Mouse (Mus musculus) C2C12 (cell line): ENCODE results near the gene Rnf5. TPM values are rescaled to one million over a fixed set of nuclear protein-coding genes. Genes with fewer than 3 reads are reported as not detected.

Experiments
- H3K27me3 ChIP-seq: one replicate; pipeline ENCODE4 v1.6.1; 2011; ENCODE audit not compliant: control insufficient read depth, insufficient read depth, insufficient read length
- H3K36me3 ChIP-seq: one replicate; pipeline ENCODE4 v1.6.1; 2011; ENCODE audit not compliant: control insufficient read depth, insufficient read depth
- H3K4me3 ChIP-seq: one replicate; pipeline ENCODE4 v1.5.1; 2011; ENCODE audit warnings: mild to moderate bottlenecking, control low read depth; ENCODE audit not compliant: poor library complexity, insufficient read depth, severe bottlenecking
- H3K79me2 ChIP-seq: one replicate; pipeline ENCODE4 v1.6.1; 2011; ENCODE audit not compliant: control insufficient read depth, insufficient read depth
- H3K79me3 ChIP-seq: one replicate; pipeline ENCODE4 v1.6.1; 2011; ENCODE audit warnings: low read depth, control low read depth
- H3ac ChIP-seq: one replicate; pipeline ENCODE3; 2011; ENCODE audit warnings: low read depth; ENCODE audit not compliant: control insufficient read depth, insufficient read length
- CEBPB ChIP-seq: IDR thresholded peaks from one replicate; pipeline ENCODE4 v1.6.1; 2011; ENCODE audit warnings: low read depth, mild to moderate bottlenecking, control low read depth, moderate library complexity
- CTCF ChIP-seq: IDR thresholded peaks from one replicate; pipeline ENCODE4 v1.5.1; 2011; ENCODE audit not compliant: control insufficient read depth, insufficient read depth, insufficient read length
- FOSL1 ChIP-seq: IDR thresholded peaks from one replicate; pipeline ENCODE4 v1.8.0; 2011; ENCODE audit warnings: mild to moderate bottlenecking, low read length; ENCODE audit not compliant: poor library complexity, insufficient read depth, severe bottlenecking
- MAX ChIP-seq: IDR thresholded peaks from one replicate; pipeline ENCODE4 v1.6.1; 2011; ENCODE audit warnings: mild to moderate bottlenecking, control low read depth
- MYOD1 ChIP-seq: IDR thresholded peaks from one replicate; pipeline ENCODE4 v1.6.1; 2011; ENCODE audit warnings: low read depth; ENCODE audit not compliant: control insufficient read depth, insufficient read length
- MYOG ChIP-seq: IDR thresholded peaks from one replicate; pipeline ENCODE4 v1.6.1; 2011; ENCODE audit not compliant: control insufficient read depth, insufficient read length; ENCODE audit errors: extremely low read depth
- USF1 ChIP-seq: IDR thresholded peaks from one replicate; pipeline ENCODE4 v1.6.1; 2011; ENCODE audit warnings: low read depth, mild to moderate bottlenecking, control low read depth, moderate library complexity
- polyA plus RNA-seq: library from polyadenylated mRNA; unstranded; fragments of >200 nt; fragmentation: generic; extraction: Trizol; gene quantifications from one replicate; pipeline ENCODE4 v1.2.1, GENCODE M21; 2012; ENCODE audit warnings: missing spikeins

Rnf5 gene
- polyA plus RNA-seq, 1 experiment = 37.1 TPM

GRCm38 (mm10) chr17:34644608-34645007, 41.1 kb upstream of the Rnf5 start, which contains the start of gene Fkbpl:
Gene Fkbpl (plus strand): TSS chr17:34644764.
- TF ChIP-seq CTCF (no peak), USF1 (no peak), CEBPB (no peak), FOSL1 (no peak), MAX (no peak), MYOG (no peak), MYOD1 (no peak)
- peak within 1 kb of the TSS; percentile 91 for H3ac ChIP-seq
- peak within 1 kb of the TSS; percentile 36 for H3K4me3 ChIP-seq
- peaks cover 6% of the 10 kb centered on the region for H3K79me2 ChIP-seq
- H3K27me3 ChIP-seq = no peaks in the 10 kb centered on the region
- peaks cover 3% of the 10 kb centered on the region for H3K79me3 ChIP-seq
- H3K36me3 ChIP-seq = no peaks in the 10 kb centered on the region

- Histone ChIP-seq H3K79me3 (peaks cover 3% of the 10 kb centered on the region), H3K4me3 (no peak overlapping the region), H3K36me3 (no peaks in the 10 kb centered on the region), H3K27me3 (no peaks in the 10 kb centered on the region), H3K79me2 (peaks cover 6% of the 10 kb centered on the region), H3ac (no peak overlapping the region)
- TF ChIP-seq CEBPB (no peak), MAX (no peak), USF1 (no peak), CTCF (no peak), MYOD1 (no peak), MYOG (no peak), FOSL1 (no peak)
Observed at GRCm38 (mm10) chr17:34643944-34644343, 40.5 kb upstream of the Rnf5 start.

- no peak overlapping the region for H3K4me3 ChIP-seq
- H3K79me2 ChIP-seq = peaks cover 6% of the 10 kb centered on the region
- TF ChIP-seq MYOG (no peak), MAX (no peak), FOSL1 (no peak), USF1 (no peak), MYOD1 (no peak), CTCF (no peak), CEBPB (no peak)
- H3ac ChIP-seq = no peak overlapping the region
- H3K79me3 ChIP-seq = peaks cover 3% of the 10 kb centered on the region
- H3K36me3 ChIP-seq = no peaks in the 10 kb centered on the region
- no peaks in the 10 kb centered on the region for H3K27me3 ChIP-seq
Observed at GRCm38 (mm10) chr17:34643379-34643778, 39.9 kb upstream of the Rnf5 start.

GRCm38 (mm10) chr17:34641945-34642344, 38.5 kb upstream of the Rnf5 start:
- Histone ChIP-seq H3K27me3 (no peaks in the 10 kb centered on the region), H3K4me3 (no peak overlapping the region), H3K36me3 (no peaks in the 10 kb centered on the region), H3K79me2 (no peaks in the 10 kb centered on the region), H3K79me3 (no peaks in the 10 kb centered on the region), H3ac (no peak overlapping the region)
- no peak for TF ChIP-seq CEBPB

- Histone ChIP-seq H3K79me2 (no peaks in the 10 kb centered on the region), H3K4me3 (no peak overlapping the region), H3K79me3 (no peaks in the 10 kb centered on the region), H3K36me3 (no peaks in the 10 kb centered on the region), H3ac (no peak overlapping the region), H3K27me3 (no peaks in the 10 kb centered on the region)
- TF ChIP-seq CTCF (no peak), MYOD1 (no peak), MAX (no peak), USF1 (no peak), MYOG (no peak), CEBPB (no peak), FOSL1 (no peak)
Observed at GRCm38 (mm10) chr17:34640778-34641601, 37.5 kb upstream of the Rnf5 start.
